Mouse (Mus musculus): ENCODE results near the gene Bank1.
A peak's percentile ranks its signal among the peaks of the same experiment; 100 is the strongest.

Gene Bank1

DNA sequence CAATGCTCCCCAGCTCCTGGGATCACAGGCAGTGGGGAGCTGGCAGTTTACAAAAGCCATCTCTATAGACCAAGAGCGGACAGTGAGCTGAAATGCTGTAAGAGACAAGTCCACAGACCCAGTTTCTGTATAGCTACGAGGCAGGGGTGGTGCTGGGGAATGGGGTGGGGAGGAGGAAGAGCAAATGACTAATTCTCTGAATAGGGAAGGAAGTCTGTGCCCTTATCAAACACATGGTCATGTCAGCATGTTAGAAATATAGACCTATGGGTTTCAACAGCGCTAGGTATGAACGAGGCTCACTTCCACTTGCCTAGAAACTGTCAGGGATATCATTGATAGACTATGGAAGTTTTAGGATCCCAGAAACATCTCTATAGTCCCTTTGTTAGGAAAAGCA lies 73.0 kb downstream of the Bank1 start:
- no peak for DNase-seq (ENCODE audit: low read depth, low spot score)

DNA sequence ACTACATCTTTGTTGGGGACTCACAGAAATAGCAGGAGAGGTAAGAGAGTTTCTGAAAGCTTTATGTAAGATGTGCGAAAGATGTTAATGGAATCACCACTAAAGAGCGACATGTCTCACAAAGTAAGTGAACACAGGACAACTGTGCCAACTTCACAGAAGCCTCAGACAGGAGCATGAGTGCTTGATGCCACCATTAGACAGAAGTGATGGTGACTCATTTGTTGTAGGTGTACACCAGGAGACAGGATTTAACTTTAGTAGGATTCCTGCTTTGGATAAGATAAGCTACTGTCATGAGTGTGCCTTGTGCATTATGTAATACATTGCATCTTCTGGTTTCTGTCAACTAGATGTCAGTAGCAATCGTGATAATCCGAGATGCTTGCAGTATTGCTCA lies 74.3 kb downstream of the Bank1 start:
- DNase-seq (ENCODE audit: low read depth, low spot score): no peak

DNA sequence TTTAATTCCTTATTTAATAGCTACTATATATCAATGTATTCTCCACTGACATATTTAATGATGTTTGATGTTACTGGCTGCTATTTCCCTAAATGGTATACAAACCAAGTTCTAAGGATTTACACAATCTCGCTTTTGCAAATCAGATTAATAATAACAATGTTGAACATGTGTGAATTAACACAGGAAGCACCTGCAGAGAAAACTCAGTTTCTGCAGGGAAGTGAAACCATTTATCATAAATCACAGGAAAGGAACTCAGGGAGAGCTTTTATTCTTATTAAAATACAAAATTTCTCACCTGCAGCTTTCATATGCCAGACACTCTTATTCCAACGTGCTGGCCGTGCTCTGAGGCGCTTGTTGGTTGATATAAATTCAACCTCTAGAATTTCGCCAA lies 78.5 kb downstream of the Bank1 start:
- DNase-seq (ENCODE audit: low read depth, low spot score): no peak

DNA sequence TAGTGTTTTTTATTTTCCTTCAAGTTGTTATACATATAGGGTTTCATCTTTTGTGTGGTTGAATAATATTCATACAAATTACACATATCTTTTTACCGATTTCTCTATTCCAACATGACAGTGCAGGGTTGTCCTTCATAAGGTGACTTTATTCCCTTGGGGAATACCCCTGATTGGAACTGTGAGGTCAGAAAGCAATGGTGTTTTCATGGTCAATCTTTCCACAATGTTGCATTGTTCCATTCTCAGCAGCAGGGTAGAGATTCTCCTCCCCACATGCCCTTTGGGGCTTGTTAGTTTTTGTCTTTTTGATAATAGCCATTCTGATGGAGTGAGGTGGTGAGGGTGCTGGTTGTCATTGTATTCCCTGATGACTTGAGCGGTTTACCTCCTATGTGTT lies 80.9 kb downstream of the Bank1 start:
- no peak for DNase-seq (ENCODE audit: low read depth, low spot score)

DNA sequence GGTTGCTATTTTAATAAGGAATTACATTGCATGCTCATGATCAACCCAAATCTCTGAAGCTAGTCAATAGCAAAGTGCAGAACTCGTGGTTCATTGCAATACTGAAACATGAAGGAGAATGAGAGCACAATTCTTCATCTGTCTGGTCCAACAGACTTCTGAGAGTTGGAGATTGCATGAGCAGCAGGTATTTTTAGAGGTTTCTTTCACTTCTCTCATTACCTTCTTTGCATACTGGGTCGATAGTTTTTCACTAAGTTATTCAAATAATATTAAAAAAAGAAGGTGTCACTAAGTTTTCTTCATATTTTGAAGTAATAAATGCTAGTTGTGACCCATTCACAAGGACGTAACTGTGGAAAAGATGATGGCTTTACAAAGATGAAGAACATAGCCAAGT lies 87.1 kb downstream of the Bank1 start:
- DNase-seq (ENCODE audit: low read depth, low spot score): no peak

DNA sequence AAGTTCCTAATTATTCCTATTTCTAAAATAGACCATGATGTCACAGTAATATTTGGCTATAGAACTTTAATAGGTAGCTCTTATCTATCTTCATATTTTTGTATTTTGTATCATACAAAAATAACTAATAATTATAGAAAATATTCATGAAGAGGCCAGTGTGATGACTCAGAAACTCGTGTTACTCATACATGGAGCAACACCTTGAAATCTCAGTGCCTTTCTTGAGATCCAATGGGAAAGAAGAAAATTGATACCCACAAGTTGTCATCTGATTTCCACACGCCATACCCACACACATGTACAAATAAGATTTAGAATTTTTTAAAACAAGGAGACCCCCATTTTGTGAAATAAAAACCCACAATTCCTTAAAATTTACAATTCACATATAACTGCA lies 92.4 kb downstream of the Bank1 start:
- peak; percentile 52 for DNase-seq (ENCODE audit: low read depth, low spot score)

DNA sequence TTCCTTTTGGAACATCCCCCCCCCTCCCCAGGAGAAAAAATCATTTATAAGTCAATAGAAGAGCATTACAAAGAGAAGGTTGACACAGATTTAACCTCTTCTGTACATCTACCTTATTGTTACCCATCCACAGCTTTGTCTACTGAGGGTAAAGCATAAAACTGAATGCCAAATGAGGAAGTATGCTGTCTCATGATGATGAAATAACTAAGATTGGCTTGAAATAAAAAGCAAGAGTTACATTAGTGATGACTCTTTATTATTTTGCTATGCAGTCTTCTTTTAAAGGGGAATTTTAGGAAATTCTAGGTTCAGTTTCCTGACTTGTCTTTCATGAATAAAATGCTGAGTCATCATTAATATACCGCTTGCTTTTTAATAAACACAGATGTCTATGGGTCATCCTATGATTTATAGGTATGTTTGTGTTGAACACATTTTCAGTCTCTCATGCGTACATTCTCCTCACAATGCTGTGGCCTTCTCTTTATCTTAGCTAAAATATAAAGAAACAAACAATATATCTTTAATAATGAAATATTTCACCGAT lies 95.2 kb downstream of the Bank1 start:
- DNase-seq (ENCODE audit: low read depth, low spot score): peak; percentile 28

DNA sequence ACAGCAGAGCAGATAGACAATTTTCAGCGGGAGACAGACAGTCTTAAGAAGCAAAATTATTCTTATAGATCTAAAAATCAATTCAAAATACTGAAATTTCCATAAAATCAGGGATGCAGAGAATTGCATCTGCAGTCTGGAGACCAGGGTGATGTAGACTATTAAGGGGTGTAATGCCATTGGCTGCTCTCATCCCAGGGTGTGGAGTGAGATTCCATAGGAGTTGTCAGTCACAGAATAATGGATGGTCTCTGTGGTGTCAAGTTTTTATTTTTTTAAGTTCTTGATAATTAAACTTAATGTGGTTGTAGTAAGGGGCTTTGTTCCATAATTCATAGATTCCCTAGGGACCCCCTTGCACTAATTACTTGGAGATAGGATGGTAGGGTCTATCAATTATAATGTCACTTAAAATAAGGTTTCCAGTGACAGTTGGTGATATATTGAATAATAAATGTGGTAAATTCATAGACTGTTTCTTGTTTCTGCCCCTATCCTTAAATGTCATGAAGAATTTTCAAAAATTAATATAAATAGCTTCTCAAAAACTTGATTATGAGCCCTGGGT lies 136.1 kb downstream of the Bank1 start:
- no peak for DNase-seq (ENCODE audit: low read depth, low spot score)

DNA sequence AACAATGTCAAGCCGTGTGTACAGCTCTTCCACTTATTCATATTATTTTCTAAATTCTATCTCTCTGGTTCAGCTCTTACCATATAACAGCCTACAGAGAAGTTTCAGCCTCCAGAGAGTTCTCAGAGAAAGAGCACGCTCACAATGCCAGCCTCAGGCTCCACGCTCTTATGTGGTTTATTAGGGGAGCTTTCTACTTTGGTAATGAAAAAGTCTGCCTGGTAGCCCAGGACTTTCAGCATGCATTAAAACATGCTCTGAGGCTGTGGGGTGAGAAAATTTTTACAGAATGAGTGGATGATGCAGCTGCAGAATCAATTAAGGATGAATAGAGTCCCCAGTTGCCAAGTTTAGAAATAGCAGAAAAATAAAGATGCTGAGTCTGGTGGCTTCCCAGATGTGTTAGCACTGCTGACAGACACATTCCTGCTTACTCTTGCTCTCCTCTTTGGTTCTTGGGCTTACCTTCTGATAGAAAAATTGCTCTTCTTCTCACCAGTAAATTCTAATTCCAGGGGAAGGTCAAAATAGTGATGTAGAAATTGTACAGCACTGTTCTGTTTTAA lies 139.2 kb downstream of the Bank1 start:
- peak; percentile 8 for DNase-seq (ENCODE audit: low read depth, low spot score)

DNA sequence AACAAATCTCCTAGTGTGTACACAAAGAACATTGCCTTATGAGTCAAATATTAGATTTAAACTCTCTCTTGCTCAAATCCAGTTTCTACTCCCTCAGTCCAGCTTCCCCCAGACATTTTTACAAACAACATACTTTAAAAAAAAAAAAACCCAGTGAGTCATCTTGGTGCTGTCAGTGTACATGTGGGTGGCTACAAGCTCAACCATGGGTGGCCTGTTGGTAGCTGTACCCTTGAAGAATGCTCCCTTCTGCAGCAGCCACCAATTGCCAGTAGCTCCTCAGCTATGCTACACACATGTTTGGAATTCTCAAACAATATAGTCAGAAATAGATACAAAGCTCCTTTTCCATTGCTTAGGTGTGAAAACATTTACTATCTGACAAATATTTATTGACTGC lies 154.2 kb downstream of the Bank1 start:
- DNase-seq (ENCODE audit: low read depth, low spot score): peak; percentile 56

DNA sequence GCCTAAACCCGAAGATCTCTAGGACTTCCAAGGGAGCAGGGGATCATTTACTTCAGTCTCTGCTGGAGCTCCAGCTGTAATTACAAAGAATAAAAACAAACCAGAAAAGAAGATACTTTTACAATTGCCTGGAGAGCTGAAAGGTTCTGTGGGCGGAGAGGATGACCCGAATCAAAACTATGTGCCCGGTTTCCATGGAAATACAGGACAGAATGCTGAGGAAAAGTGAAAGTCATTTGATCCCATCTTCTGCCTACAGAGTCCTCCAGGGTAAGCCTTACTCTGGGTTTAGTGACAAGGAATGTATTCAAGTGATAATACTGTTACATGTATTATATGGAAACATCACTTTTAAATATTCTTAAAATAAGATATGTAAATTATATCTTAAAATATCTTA lies 157.8 kb downstream of the Bank1 start:
- DNase-seq (ENCODE audit: low read depth, low spot score): peak; percentile 84

DNA sequence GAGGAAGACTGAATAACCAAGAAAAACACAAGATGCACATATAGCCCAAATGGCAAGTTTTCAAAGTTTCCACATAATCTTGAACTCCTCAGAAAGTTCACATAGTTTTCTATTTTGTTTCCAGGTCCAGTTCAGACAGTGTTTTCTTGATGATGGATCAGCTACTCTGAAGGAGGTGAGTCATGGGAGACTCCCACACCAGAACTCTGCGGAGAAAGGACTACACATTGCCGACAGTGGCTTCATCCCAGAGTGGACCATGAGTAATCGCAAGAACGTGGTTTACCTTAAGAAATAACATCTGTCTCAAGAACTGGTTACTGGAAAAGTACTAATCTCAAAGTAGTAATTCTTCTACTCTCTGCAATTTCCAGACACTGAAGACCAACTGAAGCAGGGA lies 159.2 kb downstream of the Bank1 start:
- peak; percentile 99 for DNase-seq (ENCODE audit: low read depth, low spot score)

DNA sequence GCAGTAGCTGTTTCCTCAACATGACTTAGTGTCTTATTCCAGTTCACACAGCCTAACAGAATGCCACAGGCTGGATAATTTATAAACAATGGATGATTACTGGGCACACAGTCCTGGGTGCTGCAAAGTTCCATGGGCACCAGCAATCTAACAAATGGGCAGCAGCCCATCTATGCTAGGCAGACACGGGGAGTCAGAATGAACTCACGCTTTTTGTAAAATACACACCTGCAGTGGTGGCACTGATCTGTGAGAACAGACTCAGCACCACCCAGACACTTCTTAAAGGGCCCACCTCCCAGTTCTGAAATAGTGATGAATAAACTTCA lies 159.9 kb downstream of the Bank1 start:
- no peak for DNase-seq (ENCODE audit: low read depth, low spot score)

DNA sequence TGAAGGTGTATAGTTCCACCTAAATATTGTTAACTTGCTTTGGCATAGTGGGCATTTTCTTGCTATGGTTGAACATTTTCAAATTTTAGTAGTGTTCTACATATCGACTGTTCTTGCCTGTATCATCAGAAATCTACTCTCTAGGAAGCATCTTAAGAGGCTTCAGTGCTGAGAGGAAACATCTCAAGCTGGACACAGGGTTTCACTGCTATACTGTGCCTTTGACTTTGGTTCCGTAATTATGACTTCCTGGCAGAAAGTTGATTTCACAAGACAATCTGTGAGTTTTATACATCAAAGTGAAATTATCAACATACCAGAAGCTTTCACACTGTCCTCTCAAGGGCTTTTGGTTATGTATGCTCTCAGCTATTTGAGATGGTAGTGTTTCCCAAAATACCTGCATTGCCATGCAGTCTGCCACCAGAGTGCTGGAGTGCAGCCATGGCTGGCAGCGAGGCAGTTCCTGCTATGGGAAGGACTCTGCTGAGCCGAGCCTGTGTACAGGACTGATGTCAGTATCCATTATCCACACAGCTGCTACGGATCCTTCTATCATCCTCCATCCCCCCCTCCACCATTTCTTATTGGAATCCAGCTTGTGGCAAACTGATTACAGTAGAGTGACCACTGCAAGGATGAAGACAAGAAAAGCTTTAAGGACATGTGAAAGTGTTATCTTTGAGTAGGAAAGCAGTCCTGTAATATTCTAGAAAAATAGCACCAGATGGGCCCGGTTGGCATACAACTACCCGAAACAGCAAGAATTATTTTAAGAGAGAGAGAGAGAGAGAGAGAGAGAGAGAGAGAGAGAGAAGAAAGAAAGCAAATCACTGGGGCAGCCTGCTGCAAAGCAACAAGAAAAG lies 160.5 kb downstream of the Bank1 start:
- no peak for DNase-seq (ENCODE audit: low read depth, low spot score)

DNA sequence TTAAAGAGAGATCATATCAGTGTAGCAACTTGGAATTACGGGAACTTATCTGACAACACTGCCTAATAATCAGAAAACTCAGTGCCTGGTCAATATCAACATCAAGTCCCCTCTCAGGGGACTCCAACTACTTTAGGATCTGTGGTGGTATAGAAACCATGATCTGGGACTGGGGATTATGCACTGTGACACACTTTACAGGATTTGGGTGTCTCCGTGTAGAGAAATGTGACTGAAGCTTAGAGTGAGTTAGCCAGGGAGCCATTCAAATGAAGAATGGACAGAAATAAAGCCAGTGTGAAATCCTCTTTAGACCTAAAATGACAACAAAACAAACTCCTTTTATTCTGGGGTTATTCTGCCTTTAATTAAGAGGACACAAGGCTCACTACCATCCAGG lies 167.8 kb downstream of the Bank1 start:
- DNase-seq (ENCODE audit: low read depth, low spot score): no peak

DNA sequence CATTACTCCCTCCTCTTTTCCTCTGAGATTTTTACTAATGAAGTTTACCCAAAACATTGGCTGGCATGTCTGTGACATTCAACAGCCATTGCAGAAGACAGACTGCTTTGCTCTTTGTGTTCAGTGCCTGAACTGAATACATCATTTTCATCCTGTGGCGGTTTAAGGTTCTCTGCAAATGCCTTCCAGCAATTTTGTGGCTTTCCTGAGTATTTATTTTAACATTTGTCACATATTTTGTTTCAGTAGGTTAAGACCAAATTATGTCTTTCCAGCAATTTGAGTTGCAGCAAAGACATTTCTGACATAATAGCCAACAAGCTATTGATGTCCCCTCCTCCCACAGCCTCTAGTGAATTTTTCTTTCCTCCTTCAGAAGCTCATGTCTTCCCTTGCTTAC lies 170.3 kb downstream of the Bank1 start:
- DNase-seq (ENCODE audit: low read depth, low spot score): peak; percentile 82

DNA sequence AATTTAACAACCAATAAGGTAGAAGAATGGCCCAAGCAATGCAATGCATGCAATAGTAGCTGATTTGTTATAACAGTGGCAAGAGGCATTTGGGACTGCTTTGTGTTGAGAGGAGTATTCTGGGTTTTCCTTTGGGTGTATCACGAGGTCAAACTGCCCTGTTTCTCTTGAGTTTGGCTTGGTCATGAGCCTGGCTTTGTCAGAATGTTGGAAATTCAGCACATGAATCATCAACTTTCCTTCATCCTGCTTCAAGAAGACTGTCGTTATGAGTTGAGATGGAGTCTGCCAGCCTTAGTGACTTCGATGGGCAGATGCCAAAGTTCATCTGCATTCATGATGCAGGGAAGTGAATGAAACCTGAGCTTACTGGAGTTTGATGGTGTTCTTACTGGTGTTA lies 175.0 kb downstream of the Bank1 start:
- peak; percentile 71 for DNase-seq (ENCODE audit: low read depth, low spot score)

DNA sequence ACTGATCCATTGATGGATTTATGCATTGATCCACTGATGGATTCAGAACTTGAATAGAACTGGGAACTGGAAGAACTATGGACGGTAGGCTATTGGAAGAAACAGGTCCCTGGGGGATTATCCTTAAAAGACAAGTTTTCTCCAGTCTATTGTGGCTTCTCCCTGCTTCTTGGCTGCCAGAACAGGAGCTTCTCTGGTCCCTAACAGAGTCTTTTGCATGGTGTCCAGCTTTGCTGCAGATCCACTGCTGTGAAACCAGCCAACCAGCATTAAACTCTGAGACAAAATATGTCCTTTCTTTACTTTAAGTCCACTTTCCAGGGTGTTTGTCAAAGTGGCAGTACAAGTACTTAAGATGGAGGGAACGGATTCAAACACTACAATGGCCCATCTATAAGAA lies 178.7 kb downstream of the Bank1 start:
- DNase-seq (ENCODE audit: low read depth, low spot score): no peak

DNA sequence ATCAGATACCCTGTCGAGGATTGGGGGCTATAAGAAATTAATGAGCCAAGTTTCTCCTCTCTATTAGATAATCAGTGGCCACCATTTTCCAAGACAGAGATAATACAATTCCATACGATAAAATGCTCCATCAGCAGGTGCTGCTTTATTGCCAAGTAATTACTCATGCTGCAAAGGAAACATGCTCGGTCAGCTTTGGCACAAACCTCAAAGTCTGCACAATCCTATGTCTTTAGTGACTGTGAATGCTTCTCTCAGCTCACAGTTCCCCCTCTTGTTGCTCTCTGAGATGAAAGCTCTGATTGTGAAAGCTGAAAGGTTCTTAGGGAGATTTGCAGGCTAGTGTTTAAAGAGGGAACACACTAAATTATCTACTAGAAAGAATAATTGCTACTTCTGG lies 193.9 kb downstream of the Bank1 start:
- DNase-seq (ENCODE audit: low read depth, low spot score): no peak

DNA sequence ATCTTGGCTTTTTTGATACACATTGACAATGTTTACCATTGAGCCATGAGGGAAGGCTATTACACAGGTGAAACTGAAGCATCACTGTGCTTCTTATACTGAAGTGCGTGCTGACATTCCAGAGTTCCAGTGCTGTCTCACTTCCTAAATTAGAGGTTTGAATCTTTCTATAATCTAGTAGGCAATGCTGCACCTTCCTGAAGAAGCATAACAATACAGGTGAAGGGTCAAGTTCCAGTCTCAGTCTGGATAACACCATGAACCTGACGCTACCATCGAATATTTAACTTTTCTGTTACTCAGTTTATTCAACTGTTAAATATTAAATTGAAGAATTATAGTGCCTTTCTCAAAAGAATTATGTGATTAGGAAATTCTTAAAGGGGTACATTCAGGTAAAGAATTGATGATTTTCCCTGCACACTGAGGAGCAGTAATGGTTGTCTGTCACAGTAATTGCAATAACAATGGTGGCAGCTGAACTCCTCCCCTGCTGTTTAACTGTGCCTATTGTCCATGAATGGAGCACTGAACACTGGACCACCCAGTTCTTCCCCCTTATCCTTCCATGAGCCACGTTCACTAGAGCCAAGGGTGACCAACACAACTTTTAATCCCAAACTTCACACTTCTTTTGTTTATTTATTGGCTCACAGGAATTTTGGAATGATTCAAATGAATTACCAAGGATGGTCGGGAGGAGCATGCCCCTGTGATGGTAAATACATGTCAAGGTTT lies 210.2 kb downstream of the Bank1 start:
- DNase-seq (ENCODE audit: low read depth, low spot score): no peak

DNA sequence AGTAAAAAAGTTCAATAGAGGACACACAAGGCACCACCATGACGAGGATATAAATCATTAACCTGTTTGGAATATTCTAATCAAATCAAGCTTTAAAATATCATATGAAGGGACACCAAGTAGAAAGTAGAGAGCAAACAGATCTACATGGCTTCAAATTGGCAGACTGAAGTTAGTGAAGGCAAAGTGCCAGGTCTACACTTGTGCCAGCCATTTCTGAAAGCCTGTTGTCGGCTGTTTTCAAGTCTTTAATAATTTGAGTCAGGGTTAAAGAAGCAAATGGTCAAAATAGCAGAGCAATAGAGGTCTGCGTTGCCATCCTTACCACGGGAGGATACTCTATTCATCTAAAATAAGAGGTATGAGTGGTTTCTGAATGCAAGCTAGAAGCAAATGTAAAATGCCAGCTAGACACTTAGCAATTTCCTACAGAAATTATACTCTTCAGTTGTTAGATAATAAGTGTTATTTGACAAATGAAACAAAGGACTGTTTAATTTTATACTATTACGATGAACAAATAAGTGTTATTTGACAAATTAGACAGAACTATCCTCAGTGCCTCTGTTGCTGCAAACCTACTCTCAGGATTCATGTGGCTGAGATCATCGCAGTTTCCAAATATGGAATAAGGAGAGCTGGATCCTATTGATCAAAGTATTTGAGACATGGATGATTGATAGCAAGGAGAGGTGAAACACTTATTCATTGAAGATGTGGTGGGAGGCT lies 216.3 kb downstream of the Bank1 start:
- DNase-seq (ENCODE audit: low read depth, low spot score): no peak

DNA sequence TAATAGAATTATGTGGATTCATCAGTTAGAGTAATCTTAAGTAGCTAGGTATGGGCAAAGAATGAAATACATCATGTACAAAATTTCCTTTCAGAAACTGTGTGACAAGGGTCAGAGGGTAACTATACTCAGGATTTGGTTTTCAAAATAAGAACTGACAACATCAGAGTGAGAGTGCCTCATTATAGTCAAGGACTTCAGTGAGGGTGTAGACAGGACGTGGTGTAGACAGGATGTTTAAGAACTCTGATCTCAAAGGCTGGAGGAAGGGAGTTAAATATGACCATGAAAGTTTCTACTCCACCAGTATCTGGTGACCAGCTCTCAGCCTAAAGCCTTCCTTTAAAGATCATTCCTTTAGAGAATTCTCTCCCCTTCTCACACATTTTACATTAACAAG lies 219.4 kb downstream of the Bank1 start:
- no peak for DNase-seq (ENCODE audit: low read depth, low spot score)

Measured in 3T3-L1 (cell line).